In the genomic region with DNA sequence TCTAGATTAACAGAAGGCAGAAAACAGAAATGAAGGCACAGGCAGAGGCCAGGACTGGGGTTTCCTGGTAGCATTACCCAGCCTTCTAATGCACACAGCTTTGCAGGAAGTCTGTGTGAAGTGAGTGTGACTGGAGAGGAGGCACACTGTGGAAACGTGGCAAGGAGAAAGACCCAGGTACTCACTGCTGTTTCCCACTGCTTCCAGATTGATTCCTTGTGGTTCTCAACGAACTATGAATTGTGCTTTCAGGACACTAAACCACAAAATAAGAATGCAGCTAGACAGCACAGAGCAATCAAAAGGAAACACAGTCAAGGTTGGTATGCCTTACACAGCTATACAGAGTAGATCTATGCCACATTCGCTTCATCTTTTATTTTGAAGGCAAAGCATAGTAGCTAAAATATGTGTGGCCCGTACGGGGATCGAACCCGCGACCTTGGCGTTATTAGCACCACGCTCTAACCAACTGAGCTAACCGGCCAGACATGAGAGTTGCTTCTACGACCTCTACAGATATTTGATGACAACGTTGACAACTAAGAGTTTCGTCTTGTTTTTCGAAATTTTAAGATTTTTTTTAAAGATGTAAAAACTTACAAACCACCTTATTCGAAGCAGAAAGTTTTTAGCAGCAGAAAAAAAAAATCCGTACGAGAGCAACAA, we compare ENCODE assay signal across 8 mouse cellular contexts.
DNase-seq lines count a peak whose midpoint lies in the region; ATAC-seq and TF ChIP-seq lines count a peak whose summit lies in the region.
"Not testable (repeated sequence)": the region's sequence is repeated elsewhere in the genome, so short reads cannot be mapped to it uniquely, and the experiment has no call there.

No protein-coding gene starts in this region.

- not testable (repeated sequence) for H3K9me3 ChIP-seq in CH12.LX (replicated peaks; ENCODE audit: low read length); forebrain, embryonic 13.5 days (replicated peaks); hindbrain, embryonic 11.5 days (ENCODE audit: control insufficient read depth, low read length); liver, embryonic 14.5 days (ENCODE audit: control insufficient read depth, low read length); midbrain, embryonic 15.5 days; stomach, embryonic 15.5 days

- not testable (repeated sequence) for H3K27ac ChIP-seq in CH12.LX (ENCODE audit: insufficient read depth, low read depth); forebrain, embryonic 13.5 days; hindbrain, embryonic 11.5 days (ENCODE audit: low read depth, low read length); layer of hippocampus, adult 2 months; liver, embryonic 14.5 days; midbrain, embryonic 15.5 days; stomach, embryonic 15.5 days

- TF ChIP-seq EP300 in CH12.LX (IDR thresholded peaks at IDR 0.05; ENCODE audit: low read length); liver, embryonic 14.5 days (IDR thresholded peaks at IDR 0.05; ENCODE audit: low read depth): not testable (repeated sequence)

- not testable (repeated sequence) for ATAC-seq in forebrain, embryonic 13.5 days; hindbrain, embryonic 11.5 days (ENCODE audit: low FRiP score); midbrain, embryonic 15.5 days (replicated peaks)
- peak; percentile 87 for ATAC-seq in liver, embryonic 14.5 days (ENCODE audit: insufficient read depth)
- ATAC-seq in stomach, embryonic 15.5 days (ENCODE audit: insufficient read depth, low FRiP score, low read depth) = peak; percentile 63; the same call in 1 of the 2 replicates

- not testable (repeated sequence) for H3K79me2 ChIP-seq in CH12.LX (replicated peaks; ENCODE audit: control insufficient read depth, extremely low read depth, insufficient read depth, poor library complexity, severe bottlenecking)

- peak overlapping the region; percentile 90 for H3K4me2 ChIP-seq in CH12.LX (ENCODE audit: insufficient read depth, low read depth, poor library complexity, severe bottlenecking)
- H3K4me2 ChIP-seq in forebrain, embryonic 13.5 days = peak overlapping the region; percentile 68
- H3K4me2 ChIP-seq in hindbrain, embryonic 11.5 days (replicated peaks; ENCODE audit: low read depth, low read length) = peak overlapping the region; percentile 64; the same call in 1 of the 2 replicates
- H3K4me2 ChIP-seq in liver, embryonic 14.5 days (ENCODE audit: low read depth) = peak overlapping the region; percentile 81
- peak overlapping the region; percentile 54 for H3K4me2 ChIP-seq in midbrain, embryonic 15.5 days
- peak overlapping the region; percentile 66 for H3K4me2 ChIP-seq in stomach, embryonic 15.5 days

- in situ Hi-C loops in CH12.LX (cut with MboI; ENCODE audit: low pct_ligation_motif_present, low pct_unique_long_range_greater_than_20kb, low sequenced_read_pairs) = loop anchor here (10.0 kb wide), 2 partner anchors 46 to 196 kb away; no protein-coding TSS in a partner anchor

- TF ChIP-seq POLR2A in CH12.LX (IDR thresholded peaks at IDR 0.05; ENCODE audit: low read depth, low read length) = not testable (repeated sequence)

- H3K4me1 ChIP-seq in CH12.LX (ENCODE audit: control insufficient read depth in 1 of 2, insufficient read depth in 2 of 2); hindbrain, embryonic 11.5 days (replicated peaks; ENCODE audit: control insufficient read depth, insufficient read depth, low read length): not testable (repeated sequence)
- H3K4me1 ChIP-seq in forebrain, embryonic 13.5 days = peaks cover 23% of the 10 kb centered on the region
- peaks cover 0 to 14% of the 10 kb centered on the region in 2 experiments for H3K4me1 ChIP-seq in liver, embryonic 14.5 days (replicated peaks; ENCODE audit: control insufficient read depth in 2 of 2, insufficient read depth in 2 of 2, low read length in 1 of 2)
- H3K4me1 ChIP-seq in midbrain, embryonic 15.5 days = peaks cover 26% of the 10 kb centered on the region
- H3K4me1 ChIP-seq in stomach, embryonic 15.5 days = peaks cover 11% of the 10 kb centered on the region

- H3K36me3 ChIP-seq in CH12.LX (replicated peaks in 1 of 2; ENCODE audit: control insufficient read depth in 1 of 2, insufficient read depth in 1 of 2, low read length in 1 of 2); forebrain, embryonic 13.5 days (ENCODE audit: poor library complexity, severe bottlenecking); hindbrain, embryonic 11.5 days (ENCODE audit: control insufficient read depth, insufficient read depth, low read length); liver, embryonic 14.5 days (replicated peaks; ENCODE audit: control insufficient read depth, insufficient read depth, low read depth); midbrain, embryonic 15.5 days (replicated peaks); stomach, embryonic 15.5 days: not testable (repeated sequence)

- peak overlapping the region; percentile 43 to 74 (median 53) for H3K4me3 ChIP-seq in CH12.LX (replicated peaks in 1 of 3; ENCODE audit: low read depth in 2 of 3, low read length in 2 of 3, poor library complexity in 1 of 3)
- H3K4me3 ChIP-seq in forebrain, embryonic 13.5 days = peak overlapping the region; percentile 42
- H3K4me3 ChIP-seq in hindbrain, embryonic 11.5 days (ENCODE audit: low read depth, low read length) = peak overlapping the region; percentile 35
- H3K4me3 ChIP-seq in layer of hippocampus, adult 2 months = peak overlapping the region; percentile 40; the same call in 1 of the 2 replicates
- H3K4me3 ChIP-seq in liver, embryonic 14.5 days (ENCODE audit: insufficient read depth in 1 of 2, low read depth in 2 of 2, low read length in 2 of 2) = peak overlapping the region; percentile 61 to 91; a peak in 3 of 4 replicates
- H3K4me3 ChIP-seq in midbrain, embryonic 15.5 days = peak overlapping the region; percentile 31
- H3K4me3 ChIP-seq in stomach, embryonic 15.5 days (replicated peaks) = peak overlapping the region; percentile 37

- dilution Hi-C loops in CH12.LX (cut with MboI; ENCODE audit: extremely low pct_ligation_motif_present, extremely low pct_unique_long_range_greater_than_20kb, low sequenced_read_pairs) = not testable (repeated sequence)

- H3K27me3 ChIP-seq in CH12.LX (replicated peaks) = peaks cover 20% of the 10 kb centered on the region
- H3K27me3 ChIP-seq in forebrain, embryonic 13.5 days = peaks cover 67% of the 10 kb centered on the region
- peaks cover 35% of the 10 kb centered on the region for H3K27me3 ChIP-seq in hindbrain, embryonic 11.5 days (ENCODE audit: control insufficient read depth, insufficient read depth, low read length)
- H3K27me3 ChIP-seq in liver, embryonic 14.5 days (ENCODE audit: control insufficient read depth, insufficient read depth, low read length) = peaks cover 38% of the 10 kb centered on the region
- H3K27me3 ChIP-seq in midbrain, embryonic 15.5 days (replicated peaks) = peaks cover 71% of the 10 kb centered on the region
- H3K27me3 ChIP-seq in stomach, embryonic 15.5 days (replicated peaks) = peaks cover 49% of the 10 kb centered on the region

- peak; percentile 79 for DNase-seq in CH12.LX (ENCODE audit: extremely low read depth)
- peak; percentile 8 to 37 for DNase-seq in cerebellum, postnatal 25 days
- peak; percentile 68 for DNase-seq in hindbrain, embryonic 11.5 days (ENCODE audit: low spot score)
- peak in 1 of 2 experiments; percentile 42 for DNase-seq in layer of hippocampus, adult 2 months (ENCODE audit: low spot score in 2 of 2)
- peak in 2 of 3 experiments; percentile 41 to 43 for DNase-seq in liver, embryonic 14.5 days (ENCODE audit: low read depth in 3 of 3, low spot score in 3 of 3)

- H3K9ac ChIP-seq in CH12.LX (ENCODE audit: insufficient read depth, low read depth); forebrain, embryonic 13.5 days; hindbrain, embryonic 11.5 days (ENCODE audit: low read depth, low read length); liver, embryonic 14.5 days (replicated peaks); midbrain, embryonic 15.5 days; stomach, embryonic 15.5 days: not testable (repeated sequence)

- TF ChIP-seq CTCF in CH12.LX (conservative IDR thresholded peaks at IDR 0.05 in 1 of 2, IDR thresholded peaks at IDR 0.05 in 1 of 2; ENCODE audit: low read depth in 2 of 2, low read length in 2 of 2); layer of hippocampus, adult 2 months (conservative IDR thresholded peaks at IDR 0.05); liver, embryonic 14.5 days (IDR thresholded peaks at IDR 0.05; ENCODE audit: low read depth): not testable (repeated sequence)

- not testable (repeated sequence) for TF ChIP-seq RAD21 in CH12.LX (IDR thresholded peaks at IDR 0.05; ENCODE audit: low read depth, low read length)

- WGBS in forebrain, embryonic 13.5 days = 3% methylated on average over 18 of the region's 18 CpGs
- 2% methylated on average over 18 of the region's 18 CpGs for WGBS in hindbrain, embryonic 11.5 days
- WGBS in liver, embryonic 14.5 days (ENCODE audit: insufficient replicate concordance) = under 1% methylated on average over 18 of the region's 18 CpGs
- WGBS in midbrain, embryonic 15.5 days = 5% methylated on average over 18 of the region's 18 CpGs
- 7% methylated on average over 18 of the region's 18 CpGs for WGBS in stomach, embryonic 15.5 days

TF ChIP-seq in CH12.LX, 34 proteins besides CTCF, POLR2A, EP300 and RAD21:
- TF ChIP-seq MAFK (IDR thresholded peaks at IDR 0.05; ENCODE audit: insufficient replicate concordance, low read length) = peak; percentile 93
- 0 out of 2 replicates have a peak, but pooled peaks have one; percentile 19 for TF ChIP-seq BHLHE40 (IDR thresholded peaks at IDR 0.05; ENCODE audit: low read depth, low read length)
- peak; percentile 99 for TF ChIP-seq TBP (conservative IDR thresholded peaks at IDR 0.05; ENCODE audit: low read depth, low read length)
- peak; percentile 95 for TF ChIP-seq ELF1 (IDR thresholded peaks at IDR 0.05; ENCODE audit: low read depth, low read length)
- peak; percentile 62 for TF ChIP-seq NRF1 (IDR thresholded peaks at IDR 0.05; ENCODE audit: low read depth, low read length)
- TF ChIP-seq KAT2A (IDR thresholded peaks at IDR 0.05; ENCODE audit: insufficient replicate concordance, low read length) = 0 out of 2 replicates have a peak, but pooled peaks have one; percentile 66
